Mouse (Mus musculus): ENCODE measurements around the gene Fdx1. TPM values are rescaled to one million over a fixed set of nuclear protein-coding genes. Genes with fewer than 3 reads are reported as not detected.

Gene Fdx1
- total RNA-seq, 2 experiments from 2014 or later = 19.8 to 19.9 TPM

- DNase-seq (ENCODE audit: low spot score in 2 of 2) = no peak
- intact Hi-C loops (cut with DNase I) = no loop called here
These were observed 40.6 kb downstream of the Fdx1 start for GRCm38 (mm10) chr9:51922756-51923155.

GRCm38 (mm10) chr9:51915580-51915979 lies 47.8 kb downstream of the Fdx1 start:
- intact Hi-C loops (cut with DNase I) = no loop called here
- DNase-seq (ENCODE audit: low spot score in 2 of 2) = no peak

DNA sequence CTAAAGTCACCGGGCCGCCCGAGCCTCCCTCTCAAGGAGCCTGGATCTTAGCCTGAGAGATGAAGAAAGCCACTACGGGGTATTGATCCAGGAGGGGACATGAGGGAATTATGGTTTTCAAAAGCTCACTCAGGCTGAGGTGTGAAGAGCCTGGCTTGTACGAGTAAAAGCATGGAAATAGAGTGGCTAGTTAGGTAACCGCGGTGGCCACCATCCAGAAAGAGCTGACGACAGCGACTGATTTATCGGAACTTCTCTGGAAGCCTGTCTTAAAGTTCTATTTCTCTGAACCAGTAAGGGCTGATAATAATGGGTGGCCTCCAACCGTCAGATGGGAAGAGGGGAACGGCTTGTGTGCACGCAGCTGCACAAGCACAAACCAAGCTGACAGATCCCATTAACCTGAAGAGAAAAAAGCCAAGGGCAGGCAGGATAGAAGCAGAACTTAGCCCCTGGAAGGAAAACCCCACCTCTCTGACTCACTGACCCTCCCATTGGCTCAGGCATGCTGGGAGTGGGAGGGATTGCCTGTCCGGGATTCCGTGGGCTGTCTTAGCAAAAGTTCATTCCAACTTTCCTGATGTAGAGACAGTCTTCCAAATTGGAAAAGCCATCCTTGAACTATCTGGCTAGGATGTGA lies 48.8 kb downstream of the Fdx1 start:
- intact Hi-C loops (cut with DNase I) = no loop called here
- no peak for DNase-seq (ENCODE audit: low spot score in 2 of 2)

GRCm38 (mm10) chr9:51908838-51909237 lies 54.5 kb downstream of the Fdx1 start:
- peak; percentile 62 to 75 for DNase-seq (ENCODE audit: low spot score in 2 of 2)
- intact Hi-C loops (cut with DNase I) = loop anchor here (2.0 to 5.0 kb wide), 3 partner anchors 142 to 747 kb away; partner anchors contain the start of gene Arhgap20

DNA sequence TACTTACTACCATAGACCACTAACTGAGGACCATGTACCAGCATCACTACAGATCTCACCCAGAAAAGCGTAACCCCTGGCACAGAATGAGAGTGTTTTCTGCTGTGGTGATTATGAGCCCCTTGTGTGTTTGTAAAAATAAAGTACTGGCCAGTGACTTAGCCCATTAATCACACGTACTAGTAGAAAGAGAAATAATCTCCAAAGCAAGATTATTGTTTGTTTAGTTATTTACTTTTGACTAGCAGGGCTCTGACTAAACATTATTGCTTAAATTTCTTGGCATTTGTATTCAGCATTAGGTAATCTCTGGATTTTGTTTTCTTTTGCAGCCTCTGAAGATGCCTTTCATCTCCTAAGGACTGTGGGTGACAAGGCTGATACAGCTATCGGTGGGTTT lies 55.1 kb downstream of the Fdx1 start:
- intact Hi-C loops (cut with DNase I) = loop anchor here (2.0 to 5.0 kb wide), 3 partner anchors 141 to 746 kb away; partner anchors contain the start of gene Arhgap20
- DNase-seq (ENCODE audit: low spot score in 2 of 2) = no peak

DNA sequence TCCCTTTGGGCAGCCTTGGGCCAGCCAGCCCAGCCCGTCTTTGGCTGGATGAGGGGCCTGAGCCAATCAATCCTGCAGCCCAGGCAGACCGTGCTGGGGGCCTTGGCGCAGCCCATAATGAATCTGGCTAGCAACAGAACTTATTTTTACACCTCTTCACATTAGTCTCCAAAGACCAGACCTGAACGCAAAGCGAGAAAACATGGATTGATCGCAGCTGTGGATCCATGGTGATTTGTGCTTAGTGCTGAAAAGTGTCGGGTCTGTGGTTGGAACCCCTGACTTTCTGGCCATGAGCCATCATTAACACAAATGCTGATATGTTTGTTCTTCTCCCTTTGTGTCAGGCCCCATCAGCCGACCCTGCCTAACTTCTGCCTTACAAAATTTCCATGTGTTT lies 56.4 kb downstream of the Fdx1 start:
- intact Hi-C loops (cut with DNase I) = loop anchor here (5.0 kb wide), 2 partner anchors 140 to 745 kb away; partner anchors contain the start of gene Arhgap20
- DNase-seq (ENCODE audit: low spot score in 2 of 2) = no peak

Other genes with a start within 250 kb of the Fdx1 start
- gene Arhgap20, start 198.2 kb downstream of the Fdx1 start, total RNA-seq (2021) = 10 to 100 TPM; 83.9 to 87.7 TPM
- 10 to 100 TPM; 43.3 to 46.4 TPM for gene Rdx, start 83.6 kb upstream of the Fdx1 start, total RNA-seq (2021)
- 10 to 100 TPM; 11.5 to 12.9 TPM for gene Zc3h12c, start 205.0 kb upstream of the Fdx1 start, total RNA-seq (2021)

Measured in left cerebral cortex, postnatal 36 days (tissue).